Mouse (Mus musculus) forebrain, postnatal 0 days (tissue): ENCODE measurements at regions not wholly inside any gene's neighbourhood (a gene's known extent, or its start where the extent isn't known, plus 50 kb on each side); places are given as distances from the start of the nearest gene placed in this dataset.

Experiments used
- ATAC-seq: fragments of 200-750 bp; cut with Nextera tagmentation; 2 replicates; pipeline ENCODE4 v1.8.0; 2017; ENCODE audit warnings: mild to moderate bottlenecking, moderate library complexity
- DNase-seq: peaks from one replicate; pipeline ENCODE4 v3.0.0-alpha.2; 2015
- H3K27ac ChIP-seq: fragments of 300-500 bp; sonication (generic); 2 replicates; pipeline ENCODE4 v1.5.1; 2014; ENCODE audit warnings: low read depth, mild to moderate bottlenecking, antibody characterized with exemption, low read length, moderate library complexity, mixed read lengths
- H3K27me3 ChIP-seq: fragments of 300-500 bp; sonication (generic); 2 replicates; pipeline ENCODE4 v1.6.1; 2014; ENCODE audit warnings: mild to moderate bottlenecking, low read length, mixed read lengths; ENCODE audit not compliant: insufficient read depth
- H3K36me3 ChIP-seq: fragments of 300-500 bp; sonication (generic); 2 replicates; pipeline ENCODE4 v1.6.1; 2014; ENCODE audit warnings: mild to moderate bottlenecking, moderate library complexity; ENCODE audit not compliant: insufficient read depth
- H3K4me1 ChIP-seq: fragments of 300-500 bp; sonication (generic); 2 replicates; pipeline ENCODE4 v1.6.1; 2014; ENCODE audit warnings: antibody characterized with exemption; ENCODE audit not compliant: insufficient read depth
- H3K4me2 ChIP-seq: fragments of 300-500 bp; sonication (generic); 2 replicates; pipeline ENCODE4 v1.6.1; 2014; ENCODE audit warnings: low read depth, mild to moderate bottlenecking, moderate library complexity
- H3K4me3 ChIP-seq: fragments of 300-500 bp; sonication (generic); 2 replicates; pipeline ENCODE4 v1.5.1; 2014; ENCODE audit warnings: low read depth, low read length, mixed read lengths
- H3K9ac ChIP-seq: fragments of 300-500 bp; sonication (generic); 2 replicates; pipeline ENCODE4 v1.6.1; 2014; ENCODE audit warnings: mild to moderate bottlenecking
- H3K9me3 ChIP-seq: fragments of 300-500 bp; sonication (generic); 2 replicates; pipeline ENCODE4 v1.6.1; 2016; ENCODE audit warnings: low read length
- CTCF ChIP-seq: sonication (generic); IDR thresholded peaks from 2 replicates; pipeline ENCODE4 v1.5.1; 2016; ENCODE audit warnings: antibody characterized with exemption, control low read depth, low read depth
- WGBS: fragments of 180-500 bp; shearing (Covaris S2); extraction: QIAGEN DNeasy Blood & Tissue Kit; methylation state at CpG from one replicate; pipeline ENCODE4 v1.1.7; 2014; 5-methylcytosine and 5-hydroxymethylcytosine counted together

DNA sequence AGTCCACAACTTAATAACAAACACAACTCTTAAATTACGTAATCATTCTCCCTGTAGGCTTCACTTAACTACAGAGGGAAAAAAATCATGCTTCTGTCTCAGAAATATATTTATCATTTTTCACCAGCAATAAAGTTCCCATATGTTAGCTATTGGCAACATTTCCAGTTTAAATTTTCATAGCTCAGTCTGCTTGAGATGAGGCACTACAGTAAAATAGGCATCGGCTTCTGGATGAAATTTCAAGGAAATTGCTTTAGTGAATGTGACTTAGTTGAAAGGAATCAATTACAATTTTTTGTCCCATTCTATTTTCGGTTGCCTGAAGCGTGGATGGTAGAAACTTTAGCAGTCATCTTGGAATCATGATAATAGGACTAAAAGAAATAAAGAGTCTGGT, 262.1 kb upstream of the Gm8871 start:
- ATAC-seq, result peak; percentile 42; the same call in 1 of the 2 replicates
- WGBS, result 57% methylated on average over 4 of the region's 4 CpGs
- H3K4me3 ChIP-seq, result no peak overlapping the region
- no peaks in the 10 kb centered on the region for H3K9me3 ChIP-seq
- TF ChIP-seq CTCF, result no peak
- H3K9ac ChIP-seq, result no peak overlapping the region
- H3K4me2 ChIP-seq, result no peak overlapping the region
- peak; percentile 26 for DNase-seq
- no peaks in the 10 kb centered on the region for H3K4me1 ChIP-seq
- H3K27ac ChIP-seq, result no peak overlapping the region
- no peaks in the 10 kb centered on the region for H3K36me3 ChIP-seq
- no peaks in the 10 kb centered on the region for H3K27me3 ChIP-seq

DNA sequence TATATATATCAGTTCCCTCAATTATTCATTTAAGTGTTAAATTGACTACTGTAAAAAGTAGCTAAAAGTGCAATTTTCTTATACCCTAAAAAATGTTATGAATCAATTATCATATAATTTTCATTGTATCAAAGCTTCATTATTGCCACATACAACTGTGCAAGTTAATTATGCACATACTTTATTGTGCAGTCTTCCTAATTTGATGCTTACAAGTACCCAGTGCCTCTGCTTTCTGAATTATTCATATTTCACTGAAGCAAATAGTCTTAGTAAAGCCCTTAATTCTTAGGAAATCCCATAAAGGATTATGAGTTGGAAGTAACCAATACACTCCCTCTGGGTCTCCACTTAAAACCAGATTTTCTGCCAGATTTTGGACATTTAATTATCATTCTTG, 220.5 kb upstream of the Gm8871 start:
- no peak overlapping the region for H3K9ac ChIP-seq
- H3K27ac ChIP-seq, result no peak overlapping the region
- no peaks in the 10 kb centered on the region for H3K36me3 ChIP-seq
- ATAC-seq (no peak), DNase-seq (no peak)
- H3K4me2 ChIP-seq, result no peak overlapping the region
- no peaks in the 10 kb centered on the region for H3K9me3 ChIP-seq
- TF ChIP-seq CTCF, result no peak
- no peak overlapping the region for H3K4me3 ChIP-seq
- no peaks in the 10 kb centered on the region for H3K4me1 ChIP-seq
- H3K27me3 ChIP-seq, result no peaks in the 10 kb centered on the region

DNA sequence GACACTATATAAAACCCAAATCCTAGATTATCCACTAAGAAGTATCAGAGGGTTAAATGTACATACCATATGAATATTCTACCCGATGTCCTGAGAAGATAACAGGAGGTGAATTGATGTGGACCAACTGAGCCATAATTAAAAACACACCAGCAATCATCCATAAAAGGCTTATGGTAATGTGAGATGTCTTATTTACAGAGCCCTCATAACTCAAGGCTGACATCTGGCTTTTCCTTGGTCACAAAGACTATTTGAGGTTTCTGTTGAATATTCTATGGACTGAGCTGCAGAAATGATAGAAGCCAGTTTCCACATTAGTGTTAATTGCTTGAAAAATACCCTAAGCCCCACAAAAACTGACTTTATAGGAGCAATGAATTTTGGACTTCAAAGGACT, 198.1 kb upstream of the Gm8871 start:
- Histone ChIP-seq H3K36me3 (no peaks in the 10 kb centered on the region), H3K4me2 (no peak overlapping the region), H3K4me1 (no peaks in the 10 kb centered on the region), H3K9ac (no peak overlapping the region), H3K27me3 (no peaks in the 10 kb centered on the region), H3K4me3 (no peak overlapping the region), H3K27ac (no peak overlapping the region), H3K9me3 (no peaks in the 10 kb centered on the region)
- ATAC-seq, result no peak
- TF ChIP-seq CTCF, result no peak
- WGBS, result 62% methylated on average over 1 of the region's 1 CpGs
- no peak for DNase-seq

DNA sequence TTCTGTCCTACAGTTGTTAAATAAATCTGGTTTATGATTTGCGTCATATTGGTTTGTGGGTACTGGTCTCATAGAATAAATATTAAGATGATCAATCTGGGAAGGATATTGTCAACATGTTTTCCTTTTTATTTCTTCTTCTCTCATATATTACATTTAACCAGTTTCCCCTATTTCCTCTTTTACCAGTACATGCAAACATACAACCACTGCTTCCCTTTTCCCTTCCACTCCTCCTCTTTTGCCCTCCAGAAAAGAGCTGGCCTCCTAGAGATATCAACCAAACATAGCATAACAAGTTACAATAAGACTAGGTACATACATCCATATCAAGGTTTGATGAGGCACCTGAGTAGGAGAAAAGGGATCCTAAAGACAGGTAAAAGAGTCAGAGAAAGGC, 180.1 kb upstream of the Gm8871 start:
- H3K27me3 ChIP-seq, result no peaks in the 10 kb centered on the region
- DNase-seq (no peak), ATAC-seq (no peak)
- no peaks in the 10 kb centered on the region for H3K36me3 ChIP-seq
- TF ChIP-seq CTCF, result no peak
- H3K27ac ChIP-seq, result no peak overlapping the region
- H3K4me2 ChIP-seq, result no peak overlapping the region
- H3K4me1 ChIP-seq, result no peaks in the 10 kb centered on the region
- 96% methylated on average over 1 of the region's 1 CpGs for WGBS
- H3K9ac ChIP-seq, result no peak overlapping the region
- no peaks in the 10 kb centered on the region for H3K9me3 ChIP-seq
- no peak overlapping the region for H3K4me3 ChIP-seq
